Mouse (Mus musculus) thymus, adult 18-20 months (tissue): ENCODE measurements around the gene Sptb.

Source experiments
- DNase-seq, 2 experiments: peaks; one replicate each; pipeline ENCODE4 v3.0.0; 2022; ENCODE audit warnings: mixed read lengths in 2 of 2

The Sptb gene

GRCm38 (mm10) chr12:76572261-76573251, 137.8 kb downstream of the Sptb start:
- DNase-seq, result no peak

DNA sequence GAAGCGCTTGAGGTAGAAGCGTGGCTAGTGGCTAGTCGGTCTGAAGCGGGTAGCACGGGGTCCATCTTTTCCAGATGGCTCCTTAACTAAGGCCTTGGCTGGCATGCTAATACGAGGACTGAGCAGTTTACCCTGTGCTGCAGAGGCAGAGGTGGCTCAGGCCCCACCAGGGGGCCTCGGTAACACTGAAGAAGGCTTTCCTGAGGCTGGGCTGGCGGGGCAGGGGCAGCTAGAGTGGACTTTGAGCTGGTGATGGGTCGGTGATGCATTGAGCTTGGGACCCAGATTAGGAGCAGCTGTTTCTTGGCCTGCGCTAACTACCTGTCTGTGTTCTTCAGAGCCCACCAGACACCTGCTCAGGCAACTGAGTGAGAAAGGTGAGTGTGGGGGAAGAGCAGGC, 139.1 kb downstream of the Sptb start:
- DNase-seq, result no peak

DNA sequence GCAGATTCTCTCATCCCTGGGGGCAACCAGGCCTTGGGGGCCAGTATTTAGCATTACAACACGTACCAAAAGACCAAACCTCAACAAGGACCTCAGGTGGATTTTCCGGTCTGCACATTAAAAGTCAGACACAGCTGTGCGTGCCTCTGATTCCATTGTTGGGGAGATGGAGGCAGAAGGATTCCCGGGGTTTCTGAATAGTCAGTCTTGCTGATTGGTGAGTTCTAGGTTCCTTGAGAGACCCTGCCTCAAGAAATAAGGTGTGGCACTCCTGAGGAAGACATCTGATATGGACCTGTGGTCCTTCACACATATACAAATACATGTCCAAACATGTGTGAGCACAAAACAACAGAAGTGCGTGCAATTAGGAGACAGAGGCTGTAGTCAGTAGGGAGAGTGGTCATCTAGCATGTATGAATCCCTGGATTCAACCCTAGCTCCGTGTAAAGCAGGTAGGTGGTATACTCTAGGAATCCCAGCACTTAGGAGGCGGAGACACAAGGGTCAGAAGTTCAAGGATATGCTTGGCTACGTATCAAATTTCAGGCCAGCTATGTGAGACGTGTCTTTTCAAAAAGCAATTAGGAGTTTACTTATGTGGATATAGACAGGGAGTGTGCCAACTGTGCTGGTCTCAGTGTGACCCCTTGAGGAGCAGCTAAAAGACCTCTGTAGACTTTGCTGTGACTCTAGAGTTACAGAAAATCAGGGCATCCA, 140.0 kb downstream of the Sptb start:
- no peak for DNase-seq

DNA sequence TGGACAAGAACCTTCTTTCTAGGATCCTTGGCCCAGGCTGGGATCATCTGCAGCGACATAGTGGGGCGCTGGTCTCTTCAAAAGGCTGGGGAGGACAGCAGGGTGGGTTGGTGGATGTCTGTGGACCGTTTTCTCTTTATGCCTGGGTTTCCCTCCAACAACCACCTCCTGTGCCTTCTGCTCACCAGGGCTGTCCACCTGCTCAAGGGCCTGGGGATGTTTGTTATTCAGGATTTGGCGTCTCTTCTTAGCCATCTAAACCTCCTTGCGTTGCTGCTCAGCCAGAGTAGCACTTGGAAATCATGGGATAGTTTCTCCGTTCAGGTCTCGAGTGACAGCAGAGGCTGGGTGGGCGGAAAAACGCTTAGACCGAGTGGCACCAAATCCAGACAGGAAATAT, 144.1 kb downstream of the Sptb start:
- DNase-seq, result no peak

GRCm38 (mm10) chr12:76562196-76562595, 148.2 kb downstream of the Sptb start:
- no peak for DNase-seq

GRCm38 (mm10) chr12:76558206-76558605, 152.1 kb downstream of the Sptb start:
- DNase-seq, result no peak

DNA sequence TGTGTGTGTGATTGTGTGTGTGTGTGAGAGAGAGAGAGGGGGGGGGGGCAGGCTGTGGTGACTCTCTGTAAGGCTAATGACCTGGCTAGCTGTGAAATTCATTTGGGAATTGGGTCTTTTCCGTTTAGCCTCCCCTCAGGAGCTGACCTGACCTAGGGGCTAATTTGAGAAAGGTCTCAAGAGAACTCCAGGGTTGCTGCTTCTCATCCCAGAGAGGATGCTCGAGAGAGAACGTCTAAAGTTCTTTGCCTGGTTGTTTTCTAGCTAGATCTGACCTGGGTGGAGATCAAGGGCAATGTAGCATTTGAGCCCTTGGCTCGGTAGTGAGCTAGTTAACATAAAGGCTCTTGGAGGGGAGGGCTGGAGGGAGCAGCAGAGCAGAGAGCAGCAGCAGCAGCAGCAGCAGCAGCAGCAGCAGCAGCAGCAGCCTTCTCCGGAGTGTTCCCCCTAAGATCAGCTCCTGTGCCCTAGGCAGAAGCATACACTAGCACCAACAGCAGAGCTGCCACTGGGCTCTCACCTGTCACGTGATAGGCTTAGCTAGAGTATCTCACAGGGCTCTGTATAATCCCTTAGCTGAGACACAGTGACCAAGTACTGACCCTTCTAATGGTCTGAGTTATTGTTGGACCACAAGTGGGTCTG, 153.5 kb downstream of the Sptb start:
- DNase-seq, result no peak

DNA sequence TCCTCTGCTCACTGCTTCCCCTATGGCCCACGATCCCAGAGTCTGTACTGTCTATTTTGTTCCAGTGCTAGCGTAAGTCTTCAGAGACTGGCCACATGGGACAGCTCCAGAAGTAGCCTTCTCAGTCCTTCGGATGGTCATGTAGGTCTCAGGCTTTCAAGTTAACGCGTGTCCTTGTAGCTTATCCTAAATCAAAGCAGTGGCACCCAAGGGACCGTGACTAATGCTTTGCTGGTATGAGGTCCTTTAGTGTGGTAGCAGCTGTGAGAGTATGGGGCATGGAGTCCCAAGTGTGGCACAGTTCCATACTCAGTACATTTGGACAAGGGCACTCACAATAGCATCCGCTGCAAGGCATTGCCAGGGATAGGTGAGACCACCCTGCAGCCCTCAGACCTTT, 154.2 kb downstream of the Sptb start:
- DNase-seq, result no peak

GRCm38 (mm10) chr12:76554871-76555386, 155.4 kb downstream of the Sptb start:
- no peak for DNase-seq

DNA sequence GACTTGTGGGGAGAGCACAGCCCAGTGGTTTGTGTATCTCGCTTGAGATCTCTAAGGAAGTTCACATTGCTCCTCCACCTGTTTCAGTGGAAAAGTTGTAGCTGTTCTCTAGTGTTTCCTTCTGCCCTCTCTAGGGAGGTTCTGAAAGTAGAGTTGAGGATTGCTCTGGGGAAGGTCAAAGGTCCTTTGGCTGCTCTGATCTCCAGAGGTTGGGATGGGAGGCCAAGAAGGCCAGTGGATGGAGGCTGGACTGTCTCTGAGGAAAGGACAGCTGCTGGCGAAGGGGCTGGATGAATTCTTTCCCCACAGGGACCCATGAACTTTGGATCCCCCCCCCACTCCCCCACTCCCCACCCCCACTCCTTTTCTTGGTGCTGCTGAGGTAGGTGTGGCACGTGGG, 156.0 kb downstream of the Sptb start:
- no peak for DNase-seq

DNA sequence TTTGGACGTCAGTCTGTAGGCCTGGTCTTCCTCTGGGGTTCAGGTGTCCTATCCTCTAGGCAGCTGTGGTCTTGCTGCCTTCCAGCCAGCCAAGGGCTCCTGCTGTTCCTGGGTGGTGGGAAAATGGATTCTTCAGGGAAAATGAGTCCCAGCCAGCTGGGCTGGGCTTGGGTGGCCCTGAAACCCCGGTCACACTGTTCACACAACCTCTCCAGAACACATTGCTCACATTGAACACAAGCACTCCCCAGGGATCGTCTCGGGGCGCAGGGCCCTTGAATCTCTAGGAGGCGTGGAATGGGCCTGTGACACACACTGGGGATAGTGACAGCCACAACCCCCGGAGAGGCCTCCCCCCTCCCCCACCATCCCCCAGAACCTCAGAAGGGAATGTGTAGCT, 156.4 kb downstream of the Sptb start:
- no peak for DNase-seq

DNA sequence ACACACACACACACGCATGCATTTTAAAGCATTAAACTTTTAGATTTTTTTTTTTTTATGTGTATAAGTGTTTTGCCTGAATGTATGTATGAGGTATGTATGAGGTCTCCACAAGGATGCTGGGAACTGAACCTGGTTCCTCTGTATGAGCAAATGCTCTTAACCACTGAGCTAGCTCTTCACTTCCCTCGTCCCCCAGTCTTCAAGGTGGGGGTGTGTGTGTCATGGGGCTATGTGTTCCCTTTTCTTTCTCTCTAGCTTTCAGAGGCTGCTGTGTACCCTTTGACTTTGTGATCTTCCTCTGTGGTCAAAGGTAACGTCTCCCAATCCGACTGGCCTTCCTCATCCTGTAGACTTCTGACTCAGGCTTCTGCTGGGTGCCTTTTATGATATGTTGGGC, 157.4 kb downstream of the Sptb start:
- DNase-seq, result no peak

- no peak for DNase-seq
These were observed 158.0 kb downstream of the Sptb start for GRCm38 (mm10) chr12:76552321-76552720.

GRCm38 (mm10) chr12:76549203-76549602, 161.1 kb downstream of the Sptb start:
- DNase-seq, result no peak

- no peak for DNase-seq
These were observed 162.3 kb downstream of the Sptb start for GRCm38 (mm10) chr12:76548082-76548423.

GRCm38 (mm10) chr12:76547409-76548081, 162.8 kb downstream of the Sptb start:
- DNase-seq, result no peak

GRCm38 (mm10) chr12:76546383-76547276, 163.7 kb downstream of the Sptb start:
- no peak for DNase-seq

DNA sequence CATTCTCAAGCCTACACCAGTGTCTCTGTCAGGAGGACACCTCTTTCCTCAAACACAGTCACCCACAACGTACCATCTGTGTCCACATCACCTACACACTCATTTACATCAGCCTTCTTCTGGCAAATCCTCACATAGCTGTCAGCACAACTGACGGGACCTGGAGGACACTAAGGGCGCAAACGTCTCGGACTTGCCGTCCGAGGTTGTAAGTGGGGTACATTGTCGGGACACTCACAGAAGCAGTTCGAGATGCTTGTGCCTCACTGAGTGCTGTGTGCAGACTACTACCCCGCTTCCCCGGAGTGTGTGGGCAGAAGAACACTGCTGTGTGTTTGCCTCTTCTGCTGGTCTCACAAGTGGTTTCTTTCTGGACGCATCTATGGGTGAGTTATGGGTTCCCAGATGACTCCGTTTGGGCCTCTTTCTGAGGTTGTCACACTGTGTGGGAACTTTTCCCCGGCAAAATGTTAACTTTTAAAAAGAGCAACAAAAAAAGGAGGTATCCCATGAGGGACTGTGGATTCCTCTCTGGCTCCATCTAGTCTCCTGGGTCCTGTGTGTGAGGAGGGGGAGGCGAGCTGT, 164.5 kb downstream of the Sptb start:
- DNase-seq, result no peak

GRCm38 (mm10) chr12:76541879-76542278, 168.5 kb downstream of the Sptb start:
- DNase-seq, result no peak

- DNase-seq, result no peak
These were observed 168.9 kb downstream of the Sptb start for GRCm38 (mm10) chr12:76541475-76541874.

GRCm38 (mm10) chr12:76540701-76541221, 169.6 kb downstream of the Sptb start:
- DNase-seq, result no peak
